Mouse (Mus musculus) ES-E14 (cell line): ENCODE data around the gene Cotl1.

ENCODE experiments used
- HCFC1 ChIP-seq: IDR thresholded peaks from 2 replicates; pipeline ENCODE4 v1.6.1; 2012; ENCODE audit warnings: low read length, inconsistent platforms, borderline replicate concordance; ENCODE audit not compliant: insufficient read depth
- MAFK ChIP-seq: IDR thresholded peaks from 2 replicates; pipeline ENCODE4 v1.6.1; 2014; ENCODE audit warnings: mild to moderate bottlenecking, low read depth, low read length, inconsistent platforms; ENCODE audit not compliant: insufficient read depth
- ZNF384 ChIP-seq: IDR thresholded peaks from 2 replicates; pipeline ENCODE4 v1.6.1; 2012; ENCODE audit warnings: low read depth, low read length, inconsistent platforms

- TF ChIP-seq MAFK (no peak), HCFC1 (no peak), ZNF384 (no peak)
These were observed 63.6 kb downstream of the Cotl1 start for GRCm38 (mm10) chr8:119776668-119777245.
